Mouse (Mus musculus) brown adipose tissue, adult 24 weeks (tissue): ENCODE data around the gene Uqcc2. TPM values are rescaled to one million over a fixed set of nuclear protein-coding genes. Genes with fewer than 3 reads are reported as not detected.

Source experiments
- H3K27ac ChIP-seq: fragments of 200-500 bp; replicated peaks from 2 replicates; pipeline ENCODE4 v1.5.1; 2012; ENCODE audit warnings: low read depth, mild to moderate bottlenecking, low read length
- H3K4me1 ChIP-seq: fragments of 200-500 bp; 2 replicates; pipeline ENCODE4 v1.6.1; 2012; ENCODE audit warnings: low read length, mixed read lengths; ENCODE audit not compliant: control insufficient read depth, insufficient read depth, insufficient read length
- H3K4me3 ChIP-seq: fragments of 200-500 bp; 2 replicates; pipeline ENCODE4 v1.5.1; 2012; ENCODE audit warnings: low read depth, mild to moderate bottlenecking, low read length, moderate library complexity; ENCODE audit not compliant: insufficient read depth
- polyA plus RNA-seq: library from polyadenylated mRNA; stranded (reverse); fragments of >200 nt; gene quantifications from 2 replicates; pipeline ENCODE4 v1.2.4, GENCODE M21; 2012; ENCODE audit not compliant: missing spikeins, insufficient read depth, insufficient read length

The Uqcc2 gene
- polyA plus RNA-seq, 1 experiment, result 350 TPM

- H3K4me3 ChIP-seq, result no peak within 1 kb of the TSS; the same call in 1 of the 2 replicates
- no peak within 1 kb of the TSS for H3K27ac ChIP-seq
Observed at GRCm38 (mm10) chr17:27167545-27167944, 33.8 kb upstream of the Uqcc2 start, which contains the start of gene Ip6k3. Gene Ip6k3 (minus strand): TSS chr17:27167795.

DNA sequence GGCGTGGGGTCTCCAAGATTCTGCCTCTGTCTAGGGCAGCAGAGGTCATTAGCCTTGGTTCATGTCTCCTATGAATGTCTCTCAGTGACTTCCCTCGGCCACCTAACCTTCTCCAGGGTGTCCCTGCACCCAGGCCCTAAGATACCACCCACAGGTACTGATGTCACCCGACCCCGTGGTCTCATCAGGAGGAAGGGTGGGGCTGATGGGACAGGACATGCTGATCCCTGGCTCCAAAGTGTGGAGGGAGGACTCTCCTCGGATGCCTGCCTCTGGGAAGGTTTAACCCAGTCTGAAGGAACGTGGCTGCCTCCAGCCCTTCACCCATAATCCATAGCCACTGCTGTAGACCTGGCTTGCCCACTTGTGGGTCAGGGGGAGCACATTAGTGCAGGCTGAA is 33.2 kb upstream of the Uqcc2 start:
- H3K4me3 ChIP-seq, result no peak overlapping the region
- H3K4me1 ChIP-seq, result peaks cover 15% of the 10 kb centered on the region
- H3K27ac ChIP-seq, result no peak overlapping the region

More at GRCm38 (mm10) chr17:27167545-27167944, 33.8 kb upstream of the Uqcc2 start, which contains the start of gene Ip6k3:
- peaks cover 15% of the 10 kb centered on the region for H3K4me1 ChIP-seq

DNA sequence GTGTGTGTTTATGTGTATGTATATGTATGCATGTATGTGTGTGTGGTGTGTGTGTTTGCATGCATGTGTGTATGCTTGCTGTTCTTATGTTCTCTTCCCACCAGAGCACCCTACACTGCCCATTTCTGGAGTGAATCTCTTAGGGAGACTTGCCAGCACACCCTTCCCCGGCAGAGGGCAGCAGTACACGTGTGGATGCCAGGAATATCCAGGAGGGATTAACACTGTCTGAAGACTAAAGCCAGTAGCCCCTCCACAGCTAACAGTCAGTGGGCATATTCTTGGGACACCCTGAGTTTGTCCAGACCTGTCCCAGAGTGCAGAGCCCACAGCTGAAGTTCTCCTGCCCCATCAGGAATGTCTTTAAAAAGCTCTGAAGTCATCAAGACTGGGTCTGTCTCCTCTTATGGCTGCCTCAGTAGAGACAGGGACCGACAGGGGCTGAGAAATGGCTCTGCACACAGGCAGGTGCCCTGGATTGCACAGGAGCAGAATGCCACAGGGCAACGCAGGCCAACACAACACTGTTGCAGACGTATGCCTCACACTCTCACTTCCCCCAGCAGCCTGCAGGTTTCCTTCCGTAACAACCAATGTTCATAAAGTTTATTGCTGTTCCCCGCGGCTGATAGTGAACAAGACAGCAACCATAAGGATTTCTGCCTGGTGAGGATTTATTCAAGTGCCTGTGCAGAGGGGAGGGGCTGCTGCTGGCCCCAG is 31.5 kb upstream of the Uqcc2 start:
- peaks cover 14% of the 10 kb centered on the region for H3K4me1 ChIP-seq
- no peak overlapping the region for H3K4me3 ChIP-seq
- H3K27ac ChIP-seq, result no peak overlapping the region

GRCm38 (mm10) chr17:27160905-27161304 is 27.2 kb upstream of the Uqcc2 start:
- Histone ChIP-seq H3K4me3 (no peak overlapping the region), H3K4me1 (peaks cover 3% of the 10 kb centered on the region), H3K27ac (no peak overlapping the region; the same call in 1 of the 2 replicates)

GRCm38 (mm10) chr17:27159169-27159568 is 25.5 kb upstream of the Uqcc2 start:
- Histone ChIP-seq H3K27ac (no peak overlapping the region), H3K4me3 (no peak overlapping the region), H3K4me1 (peaks cover 10% of the 10 kb centered on the region)

- H3K27ac ChIP-seq, result 0 out of 2 replicates have a peak overlapping the region, but pooled peaks have one; percentile 14
- H3K4me1 ChIP-seq, result peaks cover 15% of the 10 kb centered on the region
- H3K4me3 ChIP-seq, result no peak overlapping the region
Observed at GRCm38 (mm10) chr17:27158439-27158838, 24.7 kb upstream of the Uqcc2 start.

DNA sequence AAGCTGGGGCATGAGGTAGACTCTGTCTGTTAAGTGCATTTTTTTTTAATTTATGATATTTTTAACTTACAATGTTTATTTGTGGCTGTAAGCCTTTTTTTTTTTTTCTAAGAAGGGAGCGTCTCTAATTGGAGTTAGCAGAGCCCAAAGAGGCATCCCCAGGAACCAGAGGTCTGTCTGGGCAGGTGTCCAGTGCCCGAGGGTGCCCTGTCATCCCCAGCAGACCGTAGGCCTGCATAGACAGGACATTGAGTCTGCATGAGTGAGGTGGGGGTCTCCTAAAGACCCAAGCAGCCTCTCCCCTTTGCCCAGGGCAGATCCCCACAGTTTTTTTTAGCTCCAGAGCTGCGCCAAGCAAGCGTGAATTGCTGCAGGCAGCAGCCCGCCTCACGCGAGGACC is 22.0 kb upstream of the Uqcc2 start:
- Histone ChIP-seq H3K4me3 (no peak overlapping the region), H3K4me1 (peaks cover 13% of the 10 kb centered on the region), H3K27ac (no peak overlapping the region)

DNA sequence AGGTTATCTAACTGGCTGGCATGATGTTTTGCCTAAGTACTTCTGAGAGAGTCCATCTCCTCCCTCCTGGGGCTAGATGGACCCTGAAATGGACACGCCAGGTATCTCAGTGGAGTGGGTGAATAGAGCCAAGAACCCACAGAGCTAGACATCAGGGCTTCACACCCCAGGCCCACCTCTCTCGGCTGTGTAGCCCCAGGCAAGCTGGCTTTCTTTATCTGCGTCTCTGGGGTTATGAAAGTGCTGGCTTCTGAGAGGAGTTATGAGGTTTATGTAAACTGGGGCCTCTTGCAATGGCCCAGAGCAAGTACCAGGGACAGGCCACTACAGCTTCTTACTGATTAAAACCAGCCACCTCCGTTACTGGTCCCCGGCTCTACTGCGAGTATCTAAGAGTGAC is 21.2 kb upstream of the Uqcc2 start:
- peaks cover 13% of the 10 kb centered on the region for H3K4me1 ChIP-seq
- peak overlapping the region; percentile 75 for H3K27ac ChIP-seq
- no peak overlapping the region for H3K4me3 ChIP-seq

- no peak overlapping the region for H3K4me3 ChIP-seq
- H3K27ac ChIP-seq, result peak overlapping the region; percentile 92
- peaks cover 13% of the 10 kb centered on the region for H3K4me1 ChIP-seq
Observed at GRCm38 (mm10) chr17:27154256-27154655, 20.5 kb upstream of the Uqcc2 start.

DNA sequence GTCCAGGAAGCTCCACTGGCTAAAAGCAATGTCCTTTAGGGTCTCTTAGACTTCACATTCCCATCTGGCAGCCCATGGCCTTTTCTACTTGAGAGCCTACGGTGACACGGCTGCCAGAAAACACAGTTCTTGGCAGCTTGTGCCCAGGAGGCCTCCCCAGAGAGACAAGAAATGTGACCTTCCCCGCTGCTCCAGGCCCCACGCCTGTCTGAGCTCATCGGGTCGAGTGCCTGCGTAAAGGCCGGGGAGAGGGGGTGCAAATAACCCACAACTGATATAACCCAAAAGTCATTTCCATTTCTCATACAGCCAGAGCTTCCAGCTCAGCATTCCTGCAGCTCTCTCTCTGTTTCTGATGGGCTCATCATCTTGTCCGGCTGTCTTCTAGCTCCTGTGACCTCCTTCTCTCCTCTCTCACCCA is 20.1 kb upstream of the Uqcc2 start:
- H3K4me1 ChIP-seq, result peaks cover 13% of the 10 kb centered on the region
- H3K27ac ChIP-seq, result peak overlapping the region; percentile 92
- no peak overlapping the region for H3K4me3 ChIP-seq

DNA sequence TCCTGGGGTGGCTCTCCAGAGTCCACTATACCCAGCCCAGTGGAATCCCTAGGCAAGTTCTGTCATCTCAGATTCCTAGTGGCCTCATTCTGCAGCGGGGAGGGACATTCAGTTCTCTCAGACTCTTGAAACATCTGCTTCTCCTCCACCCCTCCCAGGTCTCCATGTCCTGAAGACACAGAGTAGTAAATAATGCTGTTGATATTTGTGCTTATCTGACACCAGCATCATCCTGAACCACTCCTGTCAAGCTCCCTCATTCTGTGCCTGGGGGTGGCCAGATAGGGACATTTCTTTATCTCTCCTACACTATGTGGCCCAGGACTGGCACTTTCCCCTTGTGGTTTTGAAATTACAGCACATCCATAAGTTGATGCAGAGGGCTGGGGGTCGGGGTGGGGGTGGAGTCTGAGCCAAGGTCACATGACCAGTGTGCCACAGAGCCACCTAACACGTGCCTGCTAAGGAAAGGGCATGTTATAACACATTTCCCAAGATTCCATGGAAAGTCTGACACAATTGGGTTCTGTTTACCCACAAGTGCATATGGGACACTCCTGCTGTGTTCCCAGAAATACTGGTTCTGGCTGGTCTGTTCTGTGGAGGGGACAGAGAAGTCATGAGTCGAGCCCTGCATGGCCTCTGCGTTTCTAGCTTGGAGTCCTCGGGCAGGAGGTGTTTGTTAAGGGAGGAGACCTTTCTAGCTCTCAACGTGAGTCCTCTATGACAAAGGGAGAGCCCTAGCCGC is 19.4 kb upstream of the Uqcc2 start:
- Histone ChIP-seq H3K4me3 (no peak overlapping the region), H3K27ac (peak overlapping the region; percentile 75), H3K4me1 (peaks cover 13% of the 10 kb centered on the region)

DNA sequence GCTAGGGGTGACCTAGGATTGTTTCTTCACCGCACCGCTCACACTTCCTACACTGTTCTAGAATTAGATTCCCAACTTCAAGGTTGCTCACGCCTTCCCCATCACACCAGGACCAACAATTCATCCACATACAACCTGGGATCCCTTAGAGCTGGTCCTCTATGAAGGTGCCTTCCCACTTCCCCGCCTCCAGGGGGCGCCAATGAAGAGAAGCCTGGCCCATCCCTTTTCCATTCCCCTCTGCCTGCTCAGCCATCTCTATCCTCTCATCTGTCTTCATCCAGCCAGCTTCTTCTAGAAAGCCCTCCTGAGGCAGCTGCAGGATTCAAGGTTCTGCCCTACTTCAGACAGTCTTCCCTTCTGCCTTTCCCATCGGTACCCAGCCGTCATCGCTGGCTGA is 17.7 kb upstream of the Uqcc2 start:
- Histone ChIP-seq H3K4me1 (peaks cover 13% of the 10 kb centered on the region), H3K4me3 (no peak overlapping the region), H3K27ac (no peak overlapping the region)

- no peak overlapping the region for H3K27ac ChIP-seq
- H3K4me1 ChIP-seq, result peaks cover 13% of the 10 kb centered on the region
- no peak overlapping the region for H3K4me3 ChIP-seq
Observed at GRCm38 (mm10) chr17:27150871-27151270, 17.2 kb upstream of the Uqcc2 start.

- Histone ChIP-seq H3K4me1 (no peaks in the 10 kb centered on the region; the same call in 1 of the 2 replicates), H3K27ac (no peak overlapping the region), H3K4me3 (no peak overlapping the region)
Observed at GRCm38 (mm10) chr17:27146323-27146923, 12.7 kb upstream of the Uqcc2 start.

DNA sequence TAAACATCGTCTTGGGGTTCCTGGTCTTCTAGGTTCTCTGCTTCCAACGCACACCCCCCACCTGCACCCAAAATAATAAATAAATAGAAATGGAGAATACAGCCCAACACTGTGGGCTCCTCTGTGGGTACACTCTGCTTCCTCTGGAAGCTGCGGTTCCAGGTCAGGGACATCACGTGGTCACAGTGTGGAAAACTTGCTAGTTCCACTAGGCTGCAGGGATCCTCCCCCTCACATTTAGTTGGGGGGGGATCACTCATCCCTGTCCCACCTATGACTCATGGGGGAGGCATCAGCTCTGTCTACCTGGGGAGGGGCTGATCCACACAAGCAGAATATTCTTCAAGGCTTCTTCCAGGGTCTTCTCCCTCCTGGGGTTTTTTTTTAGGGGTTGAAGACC is 10.4 kb upstream of the Uqcc2 start:
- no peak overlapping the region for H3K4me3 ChIP-seq
- H3K27ac ChIP-seq, result no peak overlapping the region
- H3K4me1 ChIP-seq, result no peaks in the 10 kb centered on the region
